Mouse (Mus musculus) cerebellum, postnatal 14 days (tissue): ENCODE results near the gene Patl1.
"Not testable (repeated sequence)": the region's sequence is repeated elsewhere in the genome, so short reads cannot be mapped to it uniquely, and the experiment has no call there.

ENCODE experiments used
- DNase-seq, 2 experiments: peaks; one replicate each; pipeline ENCODE4 v3.0.0; 2021; ENCODE audit warnings: mixed read lengths in 2 of 2

Patl1 gene

DNA sequence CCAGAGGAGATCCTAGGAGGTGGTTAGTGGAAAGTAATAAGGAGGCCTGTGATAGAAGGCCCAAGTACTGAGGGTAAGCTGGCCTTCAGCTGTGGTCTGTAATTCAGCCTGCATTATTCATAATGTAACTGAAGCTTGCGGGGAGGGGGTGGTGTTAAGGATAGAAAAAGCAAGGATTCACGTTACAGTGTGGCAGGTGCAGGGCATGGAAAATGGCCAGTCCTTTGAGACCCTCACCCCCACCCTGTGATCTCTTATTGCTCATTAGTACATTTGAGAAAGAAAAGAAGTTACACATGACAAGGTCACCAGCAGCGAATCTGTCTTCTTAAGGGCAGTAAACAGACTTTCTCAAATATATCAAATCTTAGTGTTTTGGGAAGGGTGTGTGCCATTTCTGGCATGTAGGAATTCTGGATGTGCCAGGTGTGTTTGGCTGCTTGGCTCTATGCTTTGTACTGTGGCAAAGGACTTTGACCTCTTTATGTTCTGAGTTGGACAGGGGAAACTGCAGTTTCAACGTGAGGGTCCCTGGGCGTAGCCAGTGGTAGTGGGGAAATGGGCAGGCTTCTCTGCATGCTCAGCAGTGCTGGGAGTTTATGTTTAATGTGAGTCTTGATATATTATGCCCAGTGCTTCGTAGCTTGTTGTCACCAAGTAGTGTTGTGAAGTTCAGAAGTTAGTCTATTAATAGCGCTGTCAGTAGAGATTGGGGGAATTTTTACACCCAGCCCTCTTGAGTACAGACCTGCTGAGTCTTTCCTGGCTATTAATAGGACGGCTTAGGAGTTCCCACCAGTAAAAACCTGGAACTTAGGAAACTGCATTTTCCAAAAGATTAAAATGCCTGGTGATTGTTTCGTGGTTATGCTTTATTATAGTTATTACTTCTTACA, 57.2 kb downstream of the Patl1 start:
- no peak for DNase-seq

DNA sequence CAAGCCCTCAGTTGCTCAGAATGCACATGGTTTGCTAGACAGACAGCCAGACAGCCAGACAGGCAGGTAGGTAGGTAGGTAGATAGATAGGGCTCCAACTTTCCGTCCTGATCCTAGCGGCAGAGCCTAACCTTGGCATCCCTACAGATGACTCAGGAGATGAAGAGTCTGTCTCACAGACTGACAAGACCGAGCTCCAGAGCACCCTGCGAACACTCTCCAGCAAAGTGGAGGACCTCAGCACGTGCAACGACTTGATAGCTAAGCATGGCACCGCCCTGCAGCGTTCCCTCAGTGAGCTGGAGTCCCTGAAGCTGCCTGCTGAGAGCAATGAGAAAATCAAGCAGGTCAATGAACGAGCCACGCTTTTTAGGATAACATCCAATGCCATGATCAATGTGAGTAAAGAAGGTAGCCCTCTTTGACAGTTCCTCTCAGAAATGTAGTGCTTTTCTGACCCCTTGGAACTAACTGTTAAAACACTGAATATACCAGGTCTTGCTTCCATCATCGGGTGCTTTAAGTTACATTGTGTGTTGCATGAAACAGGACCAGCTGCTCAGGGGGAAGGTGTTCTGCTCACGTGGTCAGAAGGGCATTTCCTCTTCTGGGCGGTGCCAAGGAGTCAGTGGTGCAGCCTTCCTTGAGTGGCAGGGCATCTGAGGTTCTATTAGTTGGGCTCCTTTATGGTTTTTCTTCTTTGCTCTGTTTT, 61.5 kb downstream of the Patl1 start:
- no peak for DNase-seq

DNA sequence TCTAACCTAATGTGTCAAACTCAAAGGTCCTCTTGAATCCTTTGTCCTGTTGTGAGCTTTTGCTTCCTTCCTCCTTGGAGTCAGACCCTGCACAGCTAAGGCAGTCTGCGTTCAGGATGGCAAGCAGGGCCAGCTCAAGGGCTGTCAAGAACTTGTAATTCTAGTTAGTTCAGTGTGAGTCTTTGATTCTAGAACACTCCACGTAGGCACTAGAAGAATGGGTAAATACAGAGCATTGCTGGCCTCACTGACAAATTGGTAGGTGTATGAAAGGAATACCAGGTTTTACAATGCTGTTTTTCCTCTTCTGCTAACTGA, 62.0 kb downstream of the Patl1 start:
- no peak for DNase-seq

- no peak for DNase-seq
Measured at GRCm38 (mm10) chr19:11975683-11976082, 63.5 kb downstream of the Patl1 start.

DNA sequence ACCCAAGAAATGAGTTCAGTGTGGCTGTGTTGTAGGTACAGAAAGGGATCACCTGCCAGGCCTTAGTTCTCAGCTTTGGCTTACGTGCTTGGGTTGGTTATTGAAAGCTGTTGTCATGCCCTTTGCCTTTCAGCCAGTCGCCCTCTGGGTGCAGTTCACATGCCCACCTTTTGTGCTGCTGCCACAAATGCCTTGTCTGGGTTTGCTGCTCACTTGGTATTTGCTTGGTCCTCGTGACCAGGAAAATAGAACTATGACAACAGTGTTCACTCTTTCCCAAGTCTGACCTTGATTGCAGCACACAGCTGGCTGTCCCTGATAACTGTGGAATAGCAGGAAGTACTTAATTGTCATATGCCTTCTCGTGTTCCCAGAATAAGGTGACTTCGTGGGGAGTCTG, 65.2 kb downstream of the Patl1 start:
- no peak for DNase-seq

- no peak for DNase-seq
Measured at GRCm38 (mm10) chr19:11980471-11980870, 68.3 kb downstream of the Patl1 start.

DNA sequence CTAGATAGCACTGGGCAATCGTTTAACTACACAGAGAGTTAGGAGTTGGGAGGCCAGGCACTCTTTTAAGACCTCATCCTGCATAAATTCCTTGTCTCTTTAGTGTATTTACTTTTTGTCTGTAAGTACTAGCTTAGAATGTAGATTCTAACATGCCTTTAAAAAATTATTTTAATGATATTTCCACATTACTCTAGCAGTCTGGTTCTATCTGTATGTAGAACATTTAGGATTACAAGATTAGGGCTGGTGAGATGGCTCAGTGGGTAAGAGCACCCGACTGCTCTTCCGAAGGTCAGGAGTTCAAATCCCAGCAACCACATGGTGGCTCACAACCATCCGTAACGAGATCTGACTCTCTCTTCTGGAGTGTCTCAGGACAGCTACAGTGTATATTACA, 72.4 kb downstream of the Patl1 start:
- not testable (repeated sequence) for DNase-seq

DNA sequence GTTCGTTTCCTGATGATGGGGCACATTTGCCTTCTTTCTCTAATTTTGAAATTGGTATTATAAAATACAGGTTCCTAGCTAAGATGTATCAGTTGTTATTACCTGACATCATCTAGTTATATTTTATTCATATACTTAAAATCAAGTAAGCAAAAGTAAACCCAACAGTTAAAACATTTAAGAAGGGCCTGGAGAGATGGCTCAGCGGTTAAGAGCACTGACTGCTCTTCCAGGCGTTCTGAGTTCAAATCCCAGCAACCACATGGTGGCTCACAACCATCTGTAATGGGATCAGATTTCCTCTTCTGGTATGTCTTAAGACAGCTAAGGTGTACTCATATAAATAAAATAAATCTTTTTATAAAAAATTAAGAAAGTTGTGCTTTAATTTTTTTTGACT, 75.6 kb downstream of the Patl1 start:
- DNase-seq: no peak

DNA sequence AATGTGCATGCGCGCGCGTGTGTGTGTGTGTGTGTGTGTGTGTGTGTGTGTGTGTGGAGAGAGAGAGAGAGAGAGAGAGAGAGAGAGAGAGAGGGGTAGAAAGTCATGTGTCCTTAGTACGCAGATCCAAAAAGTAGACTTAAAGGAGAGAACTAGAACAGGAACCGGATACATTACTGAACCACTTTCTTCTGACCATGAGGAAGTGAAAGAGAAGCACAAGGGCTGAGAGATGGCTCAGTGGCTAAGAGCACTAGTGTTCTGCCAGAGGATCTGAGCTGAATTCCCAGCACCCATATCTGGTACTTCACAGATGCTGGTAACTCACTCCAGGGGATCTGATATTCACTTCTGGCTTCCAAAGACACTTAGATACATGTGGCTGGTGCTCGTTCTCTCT, 77.1 kb downstream of the Patl1 start:
- DNase-seq: no peak

DNA sequence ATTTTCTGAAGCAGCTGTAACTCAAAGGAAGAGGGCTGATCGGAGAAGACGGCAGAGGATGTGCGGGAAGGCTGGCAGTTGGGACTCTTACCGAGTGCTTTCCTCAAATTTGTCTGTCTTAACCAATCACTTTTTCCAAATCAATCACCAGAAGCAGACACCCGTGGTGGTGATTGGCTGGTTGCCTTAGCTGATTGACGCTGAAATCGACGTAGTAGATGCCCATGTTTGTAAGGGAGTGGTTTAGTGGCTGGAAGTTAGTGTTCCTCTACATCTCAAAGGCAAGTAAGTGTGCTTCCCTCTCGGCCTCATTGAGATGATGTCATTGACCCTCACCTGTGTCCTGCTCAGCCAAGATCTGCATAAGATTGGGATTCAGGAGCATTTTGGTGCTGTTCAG, 79.8 kb downstream of the Patl1 start:
- DNase-seq: no peak

DNA sequence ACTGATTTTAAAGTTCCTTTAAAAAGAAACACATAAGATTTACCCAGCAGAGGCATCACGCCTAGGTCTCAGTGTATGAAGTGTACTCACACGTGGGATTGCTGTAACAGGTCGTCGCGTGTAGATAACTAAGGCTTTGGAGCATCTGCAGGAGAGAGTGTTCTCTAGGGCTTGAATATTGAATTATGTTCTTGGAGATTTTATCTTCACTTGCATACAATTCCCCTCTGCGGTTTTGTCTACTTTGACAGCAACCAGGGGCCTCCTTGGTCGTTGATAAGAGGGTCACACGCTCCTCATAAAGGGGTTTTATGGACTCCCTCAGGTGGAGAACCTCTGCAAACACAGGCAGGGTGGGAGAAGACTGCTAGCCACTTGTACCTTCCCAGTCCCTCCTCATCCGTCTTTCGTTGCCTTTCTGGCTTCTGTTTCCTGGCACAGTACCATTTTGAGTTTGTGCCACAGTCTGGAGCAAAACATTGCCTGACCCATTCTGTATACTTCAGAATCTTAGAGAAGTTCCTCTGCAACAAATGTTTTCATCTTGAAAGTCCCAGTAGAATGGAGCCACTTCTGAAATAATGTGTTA, 80.3 kb downstream of the Patl1 start:
- peak in 1 of 2 experiments; percentile 26 for DNase-seq
